Mouse (Mus musculus) right cerebral cortex, adult 18-20 months (tissue): ENCODE data around the gene Sfxn2.
"Not testable (repeated sequence)": the region's sequence is repeated elsewhere in the genome, so short reads cannot be mapped to it uniquely, and the experiment has no call there.

Source experiments
- DNase-seq: peaks from one replicate; pipeline ENCODE4 v3.0.0; 2022; ENCODE audit warnings: mixed read lengths

Gene Sfxn2

DNA sequence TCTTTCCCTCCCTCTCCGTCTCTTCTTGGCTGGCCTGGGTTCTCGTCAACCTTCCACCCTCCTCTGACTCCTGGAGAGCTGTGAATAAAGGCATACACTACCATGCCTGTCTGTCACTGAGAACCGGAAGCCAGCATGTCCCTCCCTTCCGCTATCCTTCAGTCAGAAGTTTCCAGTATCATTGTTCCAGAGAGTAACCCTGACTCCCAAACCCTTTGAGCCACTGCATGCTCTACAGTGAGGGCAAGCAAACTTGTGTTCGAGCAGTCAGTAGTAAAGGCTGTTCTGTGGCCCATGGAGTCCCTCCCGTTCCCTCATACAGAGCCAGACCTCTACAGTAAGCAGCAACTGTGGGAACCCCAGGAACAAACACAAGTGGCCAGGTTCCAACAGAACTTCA, 25.6 kb upstream of the Sfxn2 start:
- no peak for DNase-seq

DNA sequence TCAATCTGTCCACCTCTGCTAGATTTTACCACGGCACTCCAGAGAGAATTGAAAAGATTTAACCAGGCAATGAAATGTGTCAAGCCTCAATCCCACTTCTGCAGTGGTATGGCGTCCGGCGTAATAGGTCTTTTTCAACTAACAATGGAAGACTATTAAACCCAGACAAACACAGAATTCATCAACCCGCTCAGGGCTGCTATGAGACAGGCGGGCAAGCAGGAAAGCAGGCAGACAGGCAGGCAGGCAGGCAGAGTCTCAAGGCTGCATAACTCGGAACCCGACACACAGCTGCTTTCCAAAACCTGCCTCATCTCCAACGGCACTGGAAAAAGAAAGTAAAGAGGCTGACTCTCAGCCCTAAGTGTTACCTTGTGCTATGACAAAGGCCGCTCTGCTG, 25.1 kb upstream of the Sfxn2 start:
- DNase-seq: no peak

DNA sequence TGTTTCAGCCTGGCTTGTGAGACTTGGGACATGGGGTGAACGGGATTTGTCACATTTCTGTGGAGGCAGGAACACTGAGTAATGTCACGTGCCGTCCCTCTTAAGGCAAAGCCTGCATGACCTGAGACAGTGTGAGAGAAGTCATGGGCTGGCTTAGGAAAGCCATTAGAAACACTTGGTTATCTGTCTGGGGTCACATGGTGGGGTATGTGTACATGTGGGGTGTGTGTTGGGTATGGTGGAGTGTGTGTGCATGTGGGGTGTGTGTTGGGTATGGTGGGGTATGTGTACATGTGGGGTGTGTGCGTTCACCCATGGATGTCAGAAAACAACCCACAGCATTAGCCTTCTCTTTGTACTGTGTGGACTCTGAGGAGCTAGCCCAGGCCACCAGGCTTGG, 22.8 kb upstream of the Sfxn2 start:
- no peak for DNase-seq

DNA sequence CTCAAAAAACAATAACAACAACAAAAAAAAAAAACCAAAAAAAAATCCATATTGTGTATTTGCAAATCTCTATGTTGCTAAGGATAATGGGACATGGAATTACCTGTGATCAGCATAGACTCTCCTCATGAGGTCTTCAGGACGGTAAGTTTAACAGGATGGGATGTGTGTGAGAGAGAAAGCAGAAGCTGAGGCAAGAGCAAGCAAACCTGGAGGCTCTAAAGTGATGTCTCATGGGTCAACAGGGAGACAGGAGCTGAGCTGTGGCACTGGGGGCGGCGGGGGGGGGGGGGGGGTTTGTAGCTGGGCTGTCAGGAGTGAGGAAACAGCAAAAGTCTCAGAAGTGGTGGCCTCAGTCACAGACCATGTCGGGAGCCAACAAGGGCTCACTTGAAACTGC, 20.7 kb upstream of the Sfxn2 start:
- DNase-seq: no peak

DNA sequence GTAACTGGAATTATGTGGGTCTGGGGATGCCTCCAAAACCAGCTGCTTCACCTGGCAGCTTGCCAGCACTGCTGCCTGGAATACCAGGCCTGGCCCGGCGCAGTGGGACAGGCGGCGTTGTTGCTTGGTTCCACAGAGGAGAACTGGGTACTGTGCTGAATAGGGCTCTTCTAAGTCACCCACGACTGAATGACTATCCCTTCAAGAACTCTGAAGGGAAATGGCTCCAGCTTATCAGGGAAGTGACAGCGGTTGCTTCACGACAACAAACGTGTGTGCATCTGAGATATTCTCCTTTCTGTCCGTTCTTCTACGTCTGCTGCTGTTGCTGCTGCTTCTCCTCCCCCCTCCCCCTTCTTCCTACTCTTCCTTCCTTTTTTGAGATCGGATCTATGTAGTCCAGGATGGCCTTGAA, 19.6 kb upstream of the Sfxn2 start:
- DNase-seq: no peak

DNA sequence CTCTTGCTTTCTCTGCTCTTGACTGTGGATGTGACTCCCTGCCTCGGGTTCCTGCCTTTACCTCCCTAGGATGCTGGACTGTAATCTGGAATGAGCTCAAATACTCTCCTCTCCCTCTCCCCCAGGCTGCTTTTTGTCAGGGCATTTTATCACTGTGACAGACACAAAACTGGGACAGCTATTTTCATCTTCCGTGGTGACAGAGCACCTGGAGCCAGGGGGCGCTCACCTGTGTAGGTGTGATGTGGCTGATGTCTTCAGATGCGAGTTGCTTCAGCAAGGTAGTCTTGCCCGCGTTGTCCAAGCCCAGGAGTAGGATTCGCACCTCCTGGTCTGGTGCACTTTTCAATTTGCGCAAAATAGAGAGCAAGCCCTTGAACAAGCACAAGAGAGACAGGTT, 15.2 kb upstream of the Sfxn2 start:
- no peak for DNase-seq

DNA sequence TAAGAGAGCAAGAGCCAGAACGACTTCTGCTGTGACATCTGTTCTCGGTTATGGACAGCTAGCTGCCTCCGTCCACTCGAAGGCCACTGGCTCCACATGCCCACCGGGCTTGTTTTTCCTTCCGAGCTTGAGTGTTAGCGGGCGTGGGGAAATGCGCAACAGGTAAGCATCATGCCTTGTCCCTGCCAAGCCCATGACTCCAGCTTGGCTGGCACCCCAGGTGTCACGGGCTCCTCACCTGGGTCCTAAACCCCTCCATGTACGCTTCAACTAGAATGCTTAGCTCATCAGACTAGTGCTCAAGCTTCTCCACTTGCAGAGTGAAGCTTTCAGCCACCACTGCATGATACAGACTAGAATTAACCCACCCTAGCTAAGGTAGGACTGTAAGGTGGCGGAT, 14.5 kb upstream of the Sfxn2 start:
- no peak for DNase-seq

DNA sequence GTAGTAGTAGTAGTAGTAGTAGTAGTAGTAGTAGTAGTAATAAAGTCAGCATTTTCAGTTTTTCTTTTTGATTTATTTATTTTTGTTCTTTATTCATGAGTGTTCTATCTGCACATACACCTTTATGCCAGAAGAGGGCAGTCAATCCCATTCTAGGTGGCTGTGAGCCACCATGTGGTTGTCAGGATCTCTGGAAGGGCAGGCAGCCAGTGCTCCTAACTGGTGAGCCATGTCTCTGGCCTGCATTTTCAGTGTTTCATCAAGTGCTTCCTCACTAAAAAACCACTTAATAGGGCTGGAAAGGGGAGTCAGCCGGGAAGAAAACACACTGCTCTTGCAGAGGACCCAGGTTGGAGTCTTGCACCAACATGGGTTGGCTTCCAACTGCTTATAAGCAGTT, 11.0 kb upstream of the Sfxn2 start:
- peak; percentile 48 for DNase-seq

DNA sequence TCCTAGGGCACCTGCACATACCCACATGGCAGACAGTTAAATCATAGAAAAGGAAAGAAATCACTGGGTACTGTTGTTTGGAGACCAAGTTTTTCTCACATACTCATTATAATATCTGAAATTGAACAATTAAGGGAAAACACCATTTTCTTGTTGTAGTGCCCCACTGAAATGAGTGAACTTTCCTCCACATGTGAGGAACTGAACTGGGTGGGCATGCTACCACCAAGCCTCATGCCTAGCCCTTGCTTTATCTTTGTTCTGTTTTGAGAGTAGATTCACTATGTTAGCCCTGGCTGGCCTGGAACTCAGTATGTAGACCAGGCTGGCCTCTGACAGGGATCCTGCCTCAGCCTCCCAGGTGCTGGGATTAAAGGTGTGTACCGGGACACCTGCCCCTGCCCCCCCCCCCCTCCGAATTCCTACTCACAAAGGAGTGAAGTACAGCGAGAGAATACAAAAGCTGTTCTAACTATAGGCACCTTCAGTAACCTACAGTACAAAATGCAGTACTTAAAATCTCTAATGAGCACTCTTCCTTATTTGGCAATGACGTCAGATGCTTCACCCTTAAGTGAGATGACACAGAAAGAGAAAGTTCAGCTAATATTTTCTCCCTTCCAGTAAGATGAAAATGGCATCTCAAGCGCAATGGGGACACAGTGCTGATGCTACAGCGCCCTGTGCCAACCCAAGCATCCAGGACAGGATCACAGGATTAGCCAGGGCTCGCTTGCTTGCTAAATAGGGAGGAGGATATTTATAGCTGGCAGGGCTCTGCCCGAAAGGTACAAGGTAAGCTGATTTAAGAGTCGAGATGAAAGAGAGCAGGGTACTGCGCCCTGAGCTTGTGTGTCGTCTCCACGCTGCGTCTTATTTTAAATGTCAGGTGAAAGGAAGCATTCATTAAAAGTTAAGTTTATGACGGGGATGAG, 10.3 kb upstream of the Sfxn2 start:
- DNase-seq: no peak

DNA sequence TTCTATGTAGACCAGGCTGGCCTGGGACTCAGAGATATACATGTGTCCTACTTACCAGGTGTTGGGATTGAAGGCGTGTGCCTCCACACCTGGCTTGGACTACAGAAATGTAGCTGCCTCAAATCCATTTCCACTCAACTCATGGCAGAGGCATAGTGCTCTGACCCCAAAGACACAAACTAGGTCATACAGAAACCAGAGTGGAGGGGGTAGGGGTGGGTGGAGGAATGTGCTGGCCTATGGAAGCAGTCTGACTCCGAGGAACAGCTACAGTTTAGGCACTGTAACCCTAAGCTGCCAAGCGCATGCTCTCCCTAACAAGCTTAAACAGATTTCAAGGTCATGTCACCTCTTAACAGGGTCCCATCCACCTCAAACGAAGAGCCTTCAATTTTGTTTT, 9.6 kb upstream of the Sfxn2 start:
- DNase-seq: no peak

DNA sequence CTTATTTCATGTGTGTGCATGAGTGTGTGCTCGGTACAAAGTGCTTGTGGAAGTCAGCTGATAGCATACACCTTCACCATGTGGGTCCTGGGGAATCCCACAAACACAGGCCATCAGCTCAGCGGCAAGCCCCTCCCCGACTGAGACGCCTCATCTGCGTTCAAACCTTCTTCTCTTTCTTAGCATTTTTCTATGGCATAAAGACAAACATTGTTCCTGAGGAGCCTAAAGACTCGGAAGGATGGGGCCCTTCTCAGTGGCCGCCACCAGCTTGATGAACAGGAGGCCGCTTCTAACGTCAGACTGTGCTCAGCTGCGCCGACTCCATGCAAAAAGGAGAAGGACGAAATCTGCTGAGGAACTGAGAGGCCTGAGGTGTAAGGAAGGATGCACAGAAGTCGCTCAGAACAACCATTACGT, 9.1 kb upstream of the Sfxn2 start:
- DNase-seq: no peak

DNA sequence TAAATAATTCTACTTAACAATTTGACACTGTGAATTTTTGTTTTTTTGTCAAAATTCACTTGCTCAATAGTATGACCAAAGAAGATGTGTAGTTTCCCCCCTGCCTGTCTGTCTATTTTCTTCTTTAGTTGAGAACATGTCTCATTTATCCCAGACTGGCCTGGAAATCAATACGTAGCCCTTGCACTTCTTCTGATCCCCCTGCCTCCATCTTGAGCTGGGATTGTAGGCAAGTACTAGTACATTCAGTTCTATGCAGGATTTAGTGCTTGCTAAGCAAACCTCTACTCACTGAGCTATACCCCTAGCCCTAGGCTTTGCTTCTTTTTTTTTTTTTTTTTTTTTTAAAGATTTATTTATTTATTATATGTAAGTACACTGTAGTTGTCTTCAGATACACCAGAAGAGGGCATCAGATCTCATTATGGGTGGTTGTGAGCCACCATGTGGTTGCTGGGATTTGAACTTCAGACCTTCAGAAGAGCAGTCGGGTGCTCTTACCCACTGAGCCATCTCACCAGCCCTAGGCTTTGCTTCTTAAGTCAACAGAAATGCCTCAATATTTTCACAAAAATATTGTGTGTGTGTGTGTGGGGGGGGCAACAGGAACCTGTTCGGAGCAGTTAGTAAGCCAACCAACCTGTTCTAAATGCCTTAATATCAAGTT, 1.8 kb upstream of the Sfxn2 start:
- not testable (repeated sequence) for DNase-seq

DNA sequence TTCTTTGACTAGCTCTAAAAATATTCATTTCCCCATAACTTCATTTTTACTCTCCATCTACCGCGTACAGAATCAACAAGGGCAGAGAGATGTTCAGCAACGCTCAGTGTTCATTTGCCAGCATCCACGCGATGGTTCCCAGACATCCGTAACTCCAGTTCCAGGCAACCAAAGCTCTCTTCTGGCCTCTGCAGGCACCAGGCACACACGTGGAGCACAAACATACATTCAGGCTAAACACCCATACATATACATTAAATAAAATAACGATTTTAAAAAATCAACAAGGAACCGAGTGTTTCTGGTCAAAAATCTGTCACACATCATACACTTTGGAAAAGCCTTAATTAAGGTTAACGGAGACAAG, 1.3 kb upstream of the Sfxn2 start:
- DNase-seq: no peak

DNA sequence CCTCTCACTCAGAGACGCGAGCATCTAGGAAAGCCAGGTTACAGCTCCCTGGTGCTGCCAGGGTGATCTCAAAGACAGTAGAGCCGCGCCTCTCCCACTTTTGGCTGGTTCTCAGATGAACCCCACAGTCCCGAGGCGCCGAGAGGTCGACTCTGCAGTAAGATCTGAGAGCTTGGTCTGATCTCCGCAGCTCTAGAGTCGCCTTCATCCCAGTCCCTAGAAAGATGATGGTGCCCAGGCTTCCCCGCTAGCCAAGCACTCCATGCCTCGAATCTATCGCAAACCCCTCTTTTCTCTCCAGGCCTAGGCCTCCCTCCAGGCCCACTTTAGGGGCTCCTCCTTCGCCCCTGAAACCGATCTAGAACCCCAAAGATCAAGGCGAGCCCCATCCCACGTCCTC, 617 bp upstream of the Sfxn2 start:
- DNase-seq: no peak

DNA sequence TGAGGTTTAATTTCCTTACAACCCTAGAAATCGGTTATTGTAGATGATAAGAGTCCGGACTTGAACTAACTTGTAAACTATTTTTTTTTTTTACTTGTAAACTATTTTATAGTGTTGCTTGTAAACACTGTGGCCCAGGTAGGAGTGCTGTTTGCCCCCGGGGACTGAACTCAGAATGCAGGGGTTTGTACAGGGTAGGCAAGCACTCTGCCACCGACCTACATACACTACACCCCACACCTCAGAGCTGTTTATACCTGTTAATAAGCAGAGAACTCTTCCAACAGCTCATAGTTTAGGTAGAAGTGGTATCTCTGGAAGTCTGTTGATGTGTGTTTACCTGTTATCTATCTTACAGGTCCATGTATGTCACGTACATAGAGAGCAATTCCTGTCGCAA, 825 bp downstream of the Sfxn2 start:
- no peak for DNase-seq

DNA sequence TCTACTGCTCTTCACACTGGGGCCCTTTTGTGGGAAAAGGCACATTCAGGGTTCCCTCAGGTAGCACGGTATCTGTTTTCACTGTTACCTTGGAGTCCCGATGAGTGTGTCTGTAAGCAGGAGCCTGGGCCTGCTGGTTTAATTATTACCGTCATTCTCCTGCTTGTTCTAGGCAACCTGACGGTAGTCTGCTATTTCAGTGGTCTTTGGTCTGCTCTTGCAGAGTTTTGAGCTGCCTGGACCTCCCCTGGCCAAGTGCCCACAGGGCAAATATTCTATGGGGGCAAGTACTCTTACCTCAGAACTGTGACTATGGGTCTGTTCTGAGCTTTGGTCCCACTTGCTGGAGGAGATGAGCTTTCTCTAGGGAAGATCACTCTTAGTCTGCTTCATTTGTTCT, 2.0 kb downstream of the Sfxn2 start:
- DNase-seq: no peak

DNA sequence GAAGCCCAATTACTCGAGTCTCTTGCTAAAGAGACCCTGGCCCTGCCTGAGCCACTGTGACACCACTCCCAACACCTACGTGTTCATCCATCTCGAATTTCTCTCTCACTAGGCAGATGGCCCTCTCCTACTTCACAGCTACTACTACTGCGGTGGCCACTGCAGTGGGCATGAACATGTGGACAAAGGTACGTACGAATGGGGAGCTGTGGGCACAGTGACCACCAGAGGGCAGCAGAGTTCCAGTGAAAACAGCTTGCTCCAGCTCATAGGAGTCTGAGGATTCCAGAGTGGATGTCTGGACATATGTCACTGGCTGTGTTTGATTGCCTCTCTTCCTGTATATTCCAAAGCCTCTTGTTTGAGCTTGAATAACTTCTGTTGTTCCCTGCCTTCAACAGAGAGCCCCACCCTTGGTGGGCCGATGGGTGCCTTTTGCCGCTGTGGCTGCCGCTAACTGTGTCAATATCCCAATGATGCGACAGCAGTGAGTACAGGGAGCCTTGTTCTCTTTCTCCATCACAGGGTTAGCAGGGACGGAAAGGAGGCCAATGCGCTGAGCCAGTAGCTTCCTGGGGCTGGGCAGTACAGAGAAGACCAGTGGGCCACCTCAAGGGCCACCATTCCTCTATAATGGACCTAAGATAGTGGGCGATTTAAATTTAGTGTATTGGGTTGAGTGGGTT, 14.8 kb downstream of the Sfxn2 start:
- DNase-seq: peak; percentile 82

DNA sequence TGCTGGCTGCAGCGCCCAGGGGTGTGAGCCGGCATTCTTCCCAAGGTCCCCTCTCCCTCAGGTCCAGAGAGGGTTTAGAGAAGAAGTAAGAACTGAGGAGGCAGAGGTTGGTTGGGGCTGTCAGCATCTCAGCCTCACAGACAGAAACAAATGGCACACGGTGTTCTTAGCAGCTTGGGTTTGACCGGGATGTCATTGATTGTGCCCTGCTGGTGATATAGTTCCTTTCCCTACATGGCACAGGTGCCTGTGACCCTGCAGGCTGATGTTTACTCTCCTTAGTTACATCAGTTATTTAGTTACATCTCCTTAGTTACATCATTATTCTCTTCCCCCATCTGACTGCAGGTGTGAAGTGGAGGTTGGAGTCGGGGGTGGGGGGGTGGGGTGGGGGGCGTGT, 18.4 kb downstream of the Sfxn2 start:
- DNase-seq: no peak

DNA sequence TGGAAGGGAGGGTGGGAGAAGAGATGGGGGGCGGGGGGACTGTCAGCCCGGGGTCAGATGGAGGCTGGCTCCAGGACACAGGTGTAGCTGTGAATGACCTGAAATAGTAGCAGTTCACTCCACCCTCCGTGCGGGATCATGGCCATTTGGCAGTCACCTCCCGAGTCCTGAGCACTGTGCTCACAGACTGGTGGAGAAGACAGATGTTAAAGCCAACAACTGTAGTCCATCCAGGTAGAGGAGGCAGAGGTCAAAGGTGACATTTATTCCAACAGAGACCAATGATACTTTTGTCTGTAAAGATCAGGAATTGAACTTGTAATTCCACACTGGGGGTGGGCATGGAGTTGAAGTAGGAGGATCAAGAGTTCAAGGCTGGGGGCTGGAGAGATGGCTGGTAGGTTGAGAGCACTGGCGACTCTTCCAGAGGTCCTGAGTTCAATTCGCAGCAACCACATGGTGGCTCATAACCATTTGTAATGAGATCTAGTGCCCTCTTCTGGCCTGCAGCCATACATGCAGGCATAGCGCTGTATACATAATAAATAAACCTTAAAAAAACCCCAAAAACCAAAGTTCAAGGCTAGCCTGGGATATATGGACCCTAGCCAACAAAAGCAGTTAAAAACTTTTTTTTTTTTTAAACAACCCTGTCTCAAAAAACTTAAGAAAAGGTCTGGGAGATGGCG, 19.7 kb downstream of the Sfxn2 start:
- no peak for DNase-seq

DNA sequence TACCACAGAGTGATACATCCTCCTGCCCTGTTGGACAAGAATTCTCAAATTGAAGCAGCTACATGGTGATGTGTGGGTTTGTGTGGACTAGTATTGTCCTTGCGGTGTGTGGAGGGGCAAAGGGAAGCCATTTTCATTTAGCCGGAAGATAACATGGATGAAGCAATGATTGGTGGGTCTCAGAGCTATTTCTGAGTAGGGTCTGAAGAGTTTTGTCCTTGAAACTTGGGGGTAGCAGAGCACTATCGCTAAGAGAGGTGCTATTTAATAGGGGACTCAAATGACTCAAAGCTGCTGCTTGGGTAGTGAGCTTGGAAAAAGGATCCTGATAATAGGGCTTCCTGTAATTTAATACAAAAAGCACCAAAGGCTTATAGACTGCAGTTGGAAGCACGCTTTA, 25.0 kb downstream of the Sfxn2 start:
- DNase-seq: no peak

DNA sequence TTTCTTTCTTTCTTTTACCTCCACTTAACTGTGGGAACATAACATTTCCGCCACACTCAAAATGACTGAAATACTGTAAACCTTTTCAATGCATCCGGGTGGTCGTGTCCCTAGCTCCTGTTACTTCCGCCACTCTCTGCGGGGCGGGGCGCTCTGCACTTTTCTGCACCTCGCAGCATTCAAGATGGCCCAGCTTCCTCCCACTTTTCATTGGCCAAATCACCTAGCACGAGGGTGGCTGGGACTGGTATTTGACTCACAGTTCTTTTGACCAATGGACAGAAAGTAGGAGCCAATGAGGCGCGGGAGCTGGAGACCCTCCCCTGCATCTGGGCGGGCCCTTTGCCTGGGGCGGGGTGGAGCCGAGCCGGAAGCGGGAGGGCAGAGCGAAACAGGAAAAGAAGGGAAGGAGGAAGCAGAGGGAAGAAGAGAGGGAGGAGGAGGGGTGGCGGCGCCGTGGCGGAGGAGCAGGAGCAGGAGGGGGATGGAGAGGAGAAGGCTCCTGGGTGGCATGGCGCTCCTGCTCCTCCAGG, 25.6 kb downstream of the Sfxn2 start, which contains the start of gene Wbp1l:
TSS of gene Wbp1l (plus strand) at position 365 of the 533 bp plus-strand sequence.
- DNase-seq: peak; percentile 99

DNA sequence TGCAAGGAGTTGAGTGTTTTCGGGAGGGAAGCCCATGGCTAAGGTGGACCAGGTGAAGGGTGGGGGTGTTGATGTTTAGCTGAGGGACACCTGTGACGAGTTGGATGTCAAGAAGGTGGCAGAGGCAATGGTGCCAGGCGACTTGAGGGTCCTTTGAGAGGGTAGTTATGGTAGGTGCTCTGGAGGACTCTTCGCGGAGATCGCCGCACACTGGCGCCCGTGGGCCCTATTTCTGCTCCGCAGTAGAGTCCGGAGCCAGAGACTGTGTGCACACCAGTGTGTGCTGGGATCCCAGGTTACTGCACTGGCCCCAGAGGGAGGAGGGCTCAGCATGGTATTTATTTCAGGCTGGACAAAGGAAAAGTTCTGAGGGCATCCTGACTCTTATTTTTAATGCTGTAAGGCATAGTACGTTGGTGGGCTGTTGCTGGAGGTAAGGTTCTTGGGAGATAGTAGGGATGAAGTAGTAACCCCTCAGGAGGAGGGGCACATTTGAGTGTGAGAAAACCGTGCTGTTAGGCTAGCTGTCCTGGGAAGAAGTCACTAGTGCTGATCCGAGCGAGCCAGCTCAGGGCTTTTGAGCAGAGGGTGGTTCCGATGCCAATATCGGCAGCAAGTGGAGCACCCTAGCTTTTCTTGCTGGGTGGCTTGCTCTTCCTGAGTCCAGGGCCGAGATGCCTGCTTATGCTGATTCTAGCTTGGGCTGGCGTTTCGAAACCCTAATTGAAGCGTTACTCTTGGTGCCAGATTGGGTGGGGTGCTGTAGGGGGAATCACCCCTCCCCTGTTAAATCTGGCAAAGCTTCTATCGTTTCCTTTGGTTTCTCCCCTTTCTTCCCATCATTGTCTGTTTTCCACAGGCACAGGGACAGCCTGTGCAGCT, 26.5 kb downstream of the Sfxn2 start:
- DNase-seq: peak; percentile 18
